Mouse (Mus musculus) ovary, postnatal 10 days (tissue): ENCODE data around the gene Arsj.

Experiments
- DNase-seq: peaks from one replicate; pipeline ENCODE4 v3.0.0; 2022; ENCODE audit warnings: low spot score

Gene Arsj

DNA sequence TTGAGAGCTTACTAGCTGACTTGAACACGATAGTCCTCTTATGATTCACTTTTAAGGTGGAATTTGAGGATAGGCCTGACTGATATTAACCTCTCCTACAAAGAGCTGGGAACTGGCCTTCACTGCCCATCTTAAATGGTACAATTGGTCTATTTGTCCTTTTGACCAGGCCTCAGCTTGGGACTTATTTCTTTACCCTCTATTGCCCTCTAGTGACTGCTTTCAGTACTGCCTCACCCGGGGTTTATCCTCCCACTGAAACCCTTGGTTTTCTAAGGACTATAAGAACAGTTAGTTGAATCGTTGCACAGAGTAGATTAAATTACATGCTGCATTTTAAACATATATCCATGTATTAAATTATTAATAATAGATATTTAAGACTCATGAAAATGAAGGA is 39.4 kb downstream of the Arsj start:
- DNase-seq = peak; percentile 50

DNA sequence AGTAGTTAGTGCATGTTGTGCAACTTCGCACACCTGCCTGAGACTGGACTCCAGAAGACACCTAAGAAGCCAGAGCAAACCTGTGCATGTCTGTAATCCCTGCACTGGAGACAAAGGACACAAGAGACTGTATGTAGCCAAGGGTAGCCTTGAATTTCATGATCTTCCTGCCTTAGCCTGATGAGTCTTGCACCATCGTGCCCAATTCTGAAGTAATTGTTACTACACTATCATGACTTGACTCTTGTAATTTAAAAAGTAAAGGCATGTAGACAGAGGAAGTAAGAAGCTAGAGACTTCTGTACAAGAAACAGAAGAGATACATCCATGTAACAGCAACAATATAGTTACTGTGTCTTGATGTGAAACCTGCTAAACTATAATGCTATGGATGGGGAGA is 40.7 kb downstream of the Arsj start:
- DNase-seq = no peak

DNA sequence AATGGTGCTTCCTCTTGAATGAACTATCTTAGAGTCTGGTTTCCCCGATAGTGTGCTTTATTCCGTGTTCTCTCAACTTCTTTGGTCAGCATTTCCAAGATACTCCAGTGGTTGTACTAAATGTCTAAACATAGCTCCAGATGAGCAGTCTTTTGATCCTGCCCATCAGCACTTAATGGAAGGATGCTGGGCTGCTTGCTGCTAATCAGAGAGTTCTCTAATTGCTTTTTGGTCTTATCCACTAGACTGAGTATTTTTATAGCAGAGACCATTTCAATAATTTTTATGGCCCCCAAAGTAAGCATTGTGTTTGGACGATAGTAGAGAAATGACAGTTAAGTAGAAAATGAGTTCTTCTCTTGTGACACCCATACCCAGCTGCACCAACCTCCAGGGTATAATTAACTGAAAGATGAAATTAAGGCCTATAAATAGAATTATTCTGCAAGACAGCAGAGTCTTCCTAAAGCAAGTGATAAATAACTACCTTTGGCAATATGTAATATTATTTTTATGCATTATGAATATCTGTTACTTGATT is 67.1 kb downstream of the Arsj start:
- DNase-seq = no peak

DNA sequence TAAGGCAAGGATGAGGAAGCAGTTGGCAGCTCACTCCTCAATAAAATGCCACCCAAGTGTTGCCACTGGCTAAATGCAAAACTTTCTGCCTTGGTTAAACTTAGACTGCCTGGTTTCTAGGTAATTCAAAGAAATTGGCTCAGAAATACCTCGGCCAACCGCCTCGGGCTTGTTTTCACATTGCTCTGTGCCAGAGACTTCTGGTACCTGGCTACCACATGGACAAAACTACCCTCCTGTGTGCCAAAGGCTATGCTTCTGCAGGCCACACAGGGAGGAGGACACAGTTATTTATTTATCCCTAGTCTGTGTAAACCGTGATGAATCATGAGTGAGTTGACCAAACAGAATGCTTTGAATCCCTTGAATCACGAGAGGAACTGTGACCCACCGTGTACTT is 75.8 kb downstream of the Arsj start:
- no peak for DNase-seq

DNA sequence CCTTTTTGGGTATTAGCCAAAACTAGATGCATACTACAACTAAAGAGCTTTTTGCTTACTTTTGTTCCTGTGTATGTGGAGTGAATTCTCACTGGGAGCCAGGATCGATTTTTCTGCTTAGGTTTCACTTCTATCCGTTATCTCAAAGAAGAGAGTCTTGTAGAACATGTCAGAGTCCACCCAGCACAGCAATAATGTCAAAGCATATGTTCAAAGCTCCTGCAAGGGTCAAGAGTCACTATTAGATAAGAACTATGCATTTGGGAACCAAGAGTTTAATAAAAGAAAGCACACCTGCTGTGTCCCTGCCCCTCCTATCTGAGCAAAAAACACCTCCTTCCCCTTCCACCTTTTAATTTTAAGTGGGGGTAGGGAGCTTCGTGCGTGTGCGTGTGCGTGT is 85.6 kb downstream of the Arsj start:
- DNase-seq = no peak

DNA sequence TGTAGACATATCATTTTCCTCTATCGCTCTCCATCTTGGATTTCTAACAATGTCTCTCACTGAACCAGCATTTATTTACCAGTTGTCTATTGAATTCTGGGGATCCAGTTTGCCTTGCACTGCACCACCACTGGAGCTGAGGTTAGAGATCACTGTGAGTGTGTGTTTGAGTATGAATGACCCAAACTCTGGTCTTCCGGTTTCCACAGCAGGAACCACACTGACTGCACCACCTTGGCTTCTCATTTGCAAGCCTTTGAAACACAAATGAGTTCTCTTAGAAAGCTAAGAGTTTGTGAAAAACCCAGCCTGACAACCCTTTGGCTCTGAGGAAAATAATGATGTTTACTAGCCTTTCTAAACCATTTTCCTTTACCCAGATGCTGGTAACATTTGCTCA is 86.0 kb downstream of the Arsj start:
- no peak for DNase-seq

DNA sequence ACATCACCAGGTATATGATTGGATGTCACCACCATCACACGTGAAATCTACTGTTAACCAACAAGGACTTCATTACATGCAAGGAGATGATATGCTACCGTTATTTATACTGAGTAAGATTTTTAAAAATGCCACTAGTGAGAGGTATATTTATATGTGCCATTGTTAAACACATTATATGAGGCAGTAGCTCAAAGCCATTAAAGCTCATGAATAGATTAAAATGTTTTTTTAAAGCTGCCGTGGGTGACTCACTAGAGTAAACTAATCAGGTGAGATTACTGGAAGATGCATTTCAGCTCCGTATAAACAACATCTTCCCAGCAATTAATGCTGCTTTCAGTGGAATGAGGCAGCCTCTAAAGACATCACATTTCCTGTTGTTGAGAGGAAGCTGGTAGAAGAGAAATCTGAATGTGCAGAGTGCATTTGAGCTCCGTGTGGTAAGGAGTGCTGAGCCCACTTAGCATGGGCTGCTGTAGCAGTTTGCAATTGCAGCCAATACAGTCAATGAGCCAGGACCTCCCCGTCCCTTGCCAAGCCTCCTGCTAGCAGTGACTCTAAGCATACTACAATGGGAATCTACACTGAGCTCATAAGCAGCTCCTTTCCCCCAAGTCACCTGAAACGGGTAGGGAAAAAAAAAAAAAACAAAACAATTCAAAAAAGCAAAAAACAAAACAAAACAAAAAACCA is 92.5 kb downstream of the Arsj start:
- DNase-seq = no peak

DNA sequence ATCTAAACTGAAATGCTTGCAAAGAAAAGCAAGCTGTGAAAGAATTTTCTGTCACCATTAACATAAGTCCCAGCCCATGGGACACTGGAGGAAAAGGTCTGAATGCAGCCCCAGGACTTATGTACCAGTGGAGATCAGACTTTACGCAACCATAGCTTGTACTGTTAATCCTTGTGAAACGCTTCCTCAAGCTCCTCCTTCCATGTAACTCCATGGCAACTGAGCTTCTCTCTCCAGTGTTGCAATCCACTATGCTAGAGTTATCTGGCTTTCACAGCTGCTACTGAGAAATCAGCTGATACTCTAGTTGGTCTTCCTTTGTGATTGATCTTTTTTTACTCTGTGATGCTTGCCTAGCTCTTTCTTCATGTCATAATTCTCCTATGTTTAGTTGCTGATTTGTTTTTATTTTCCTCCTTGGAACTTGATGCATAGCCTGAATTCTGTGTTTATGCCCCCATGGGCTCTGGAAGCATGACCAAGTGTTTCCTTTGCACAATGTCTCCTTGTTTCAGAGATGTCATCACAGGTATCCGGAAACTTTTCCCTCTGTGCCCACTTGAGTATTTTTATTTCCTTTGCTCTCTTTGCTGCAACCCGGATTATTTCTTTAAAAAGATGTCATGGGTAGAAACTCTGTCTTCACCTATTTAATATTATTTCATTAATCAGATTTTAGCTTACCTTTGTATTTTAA is 99.8 kb downstream of the Arsj start:
- no peak for DNase-seq

DNA sequence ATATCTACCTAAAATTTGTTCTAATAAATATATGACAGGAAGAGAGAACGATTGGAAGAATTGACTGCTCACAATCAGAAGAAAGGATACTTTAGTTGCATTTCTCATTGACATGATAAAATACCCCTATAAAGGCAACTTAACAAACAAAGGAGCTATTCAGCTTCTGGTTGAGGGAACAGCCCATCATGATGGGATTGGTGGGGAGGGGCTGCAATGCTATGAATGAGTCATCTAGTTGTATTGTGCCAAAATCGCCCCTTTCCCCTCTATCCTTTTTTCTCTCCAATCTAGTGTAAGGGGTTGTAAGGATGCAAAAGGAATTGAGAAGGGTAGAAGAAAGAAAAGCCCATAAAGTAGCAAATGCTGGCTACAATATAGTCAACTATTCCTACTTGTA is 100.8 kb downstream of the Arsj start:
- no peak for DNase-seq
